Mouse (Mus musculus) fibroblast of lung, adult 2 months (primary cell): Measurements from ENCODE around the gene Gosr1.
"Not testable (repeated sequence)": the region's sequence is repeated elsewhere in the genome, so short reads cannot be mapped to it uniquely, and the experiment has no call there.

ENCODE experiments used
- DNase-seq: peaks from one replicate; pipeline ENCODE4 v3.0.0-alpha.2; 2011; ENCODE audit warnings: low read depth

Gene Gosr1

DNA sequence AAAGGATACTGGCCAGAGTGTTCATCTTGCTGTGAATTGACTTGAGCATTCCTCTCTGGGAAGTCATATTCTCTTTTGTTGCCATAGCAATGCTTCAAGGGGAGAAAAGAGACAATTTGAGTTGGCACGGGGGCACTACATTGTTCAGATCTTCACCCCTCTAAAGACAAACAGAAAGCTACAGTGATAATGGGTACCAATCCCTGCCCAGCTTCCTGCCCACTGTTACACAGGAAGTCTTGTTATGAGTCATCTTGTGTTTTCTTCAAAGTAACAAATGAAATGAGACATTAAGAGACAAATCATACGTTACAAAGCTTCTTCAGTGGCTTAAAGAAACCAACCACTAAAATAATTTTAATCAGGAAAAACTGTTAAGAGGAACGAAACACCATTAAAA, 28.8 kb downstream of the Gosr1 start:
- DNase-seq, result no peak

- no peak for DNase-seq
Measured at GRCm38 (mm10) chr11:76730650-76731049, 32.7 kb downstream of the Gosr1 start.

GRCm38 (mm10) chr11:76728093-76728492, 35.3 kb downstream of the Gosr1 start:
- DNase-seq, result no peak

DNA sequence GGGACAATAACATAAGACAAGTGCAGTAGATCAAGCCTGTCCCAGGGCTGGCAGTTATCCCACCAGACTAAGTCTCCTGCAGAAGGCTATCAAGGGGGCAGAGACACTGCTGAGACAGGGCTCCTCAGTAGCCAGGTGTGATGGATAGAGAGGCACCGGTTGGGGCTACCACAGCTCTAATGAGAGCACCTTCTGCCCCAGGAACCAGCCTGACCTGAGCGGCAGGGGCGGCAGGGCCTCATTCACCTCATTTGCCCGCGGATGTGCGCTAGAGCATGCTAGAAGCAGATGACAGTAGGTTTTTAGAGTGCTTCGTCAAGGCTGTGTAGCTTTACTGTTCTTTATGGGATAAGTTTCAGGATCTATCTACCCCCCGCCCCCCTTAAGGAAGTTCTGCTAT, 39.5 kb downstream of the Gosr1 start:
- DNase-seq, result no peak

- DNase-seq, result no peak
Measured at GRCm38 (mm10) chr11:76717000-76717399, 46.4 kb downstream of the Gosr1 start.

DNA sequence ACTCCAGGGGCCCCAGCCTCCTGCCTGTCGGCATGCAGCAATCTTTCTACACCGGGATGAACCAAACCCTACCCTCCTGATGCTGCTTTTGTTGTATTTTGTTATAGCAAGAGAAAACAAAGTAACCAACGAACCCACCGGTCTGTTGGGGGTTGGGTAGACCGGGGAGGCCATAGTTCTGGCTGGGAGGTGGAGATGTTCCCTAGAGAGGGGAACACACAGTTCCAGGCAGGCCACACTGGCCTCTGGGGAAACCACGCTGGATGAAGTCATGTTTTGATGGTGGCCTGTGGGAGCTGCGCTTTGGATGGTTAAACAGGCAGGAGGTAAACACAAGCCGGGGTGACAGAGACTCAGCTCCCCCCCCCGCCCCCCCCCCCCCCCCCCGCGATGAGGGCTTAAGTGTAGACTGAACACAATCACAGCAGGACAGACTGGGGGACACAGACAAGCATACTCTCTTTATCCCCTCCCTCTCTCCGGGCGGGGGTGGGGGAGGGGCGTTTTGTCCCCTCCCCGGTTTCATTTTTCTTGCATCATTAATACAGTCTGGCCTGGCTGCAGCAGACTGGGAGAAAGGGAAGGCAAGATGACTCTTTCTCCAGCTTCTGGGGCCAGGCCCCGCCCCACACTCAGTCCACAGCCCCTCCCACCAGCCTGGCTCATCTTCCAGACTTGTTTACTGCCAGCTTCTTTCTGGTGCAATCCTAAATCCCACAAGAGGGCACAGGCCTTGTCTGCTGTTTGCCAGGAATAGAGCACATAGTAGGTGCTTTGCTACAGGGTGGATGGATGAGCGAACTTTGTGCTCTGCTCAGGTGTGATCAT, 53.5 kb downstream of the Gosr1 start:
- peak; percentile 31 for DNase-seq

GRCm38 (mm10) chr11:76708881-76709280, 54.5 kb downstream of the Gosr1 start:
- DNase-seq, result no peak

DNA sequence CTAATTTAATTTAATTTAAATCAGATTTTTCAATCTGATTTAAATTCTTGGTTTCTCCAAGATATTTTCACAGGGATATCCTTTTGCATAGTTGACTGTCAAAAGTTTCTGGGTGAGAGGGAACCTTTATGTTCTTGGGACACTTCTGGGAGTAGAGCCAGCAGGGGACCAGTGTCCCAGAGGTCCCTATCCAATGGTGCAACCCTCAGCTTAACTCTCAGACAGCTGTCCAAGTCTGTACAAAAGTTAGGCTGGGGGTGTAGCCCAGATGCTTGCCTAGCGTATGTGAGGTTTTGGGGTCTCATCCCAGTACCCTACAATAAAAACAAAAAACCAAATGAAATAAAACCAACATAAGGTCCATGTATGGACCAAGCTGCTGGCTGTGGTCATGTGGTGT, 55.3 kb downstream of the Gosr1 start:
- no peak for DNase-seq

DNA sequence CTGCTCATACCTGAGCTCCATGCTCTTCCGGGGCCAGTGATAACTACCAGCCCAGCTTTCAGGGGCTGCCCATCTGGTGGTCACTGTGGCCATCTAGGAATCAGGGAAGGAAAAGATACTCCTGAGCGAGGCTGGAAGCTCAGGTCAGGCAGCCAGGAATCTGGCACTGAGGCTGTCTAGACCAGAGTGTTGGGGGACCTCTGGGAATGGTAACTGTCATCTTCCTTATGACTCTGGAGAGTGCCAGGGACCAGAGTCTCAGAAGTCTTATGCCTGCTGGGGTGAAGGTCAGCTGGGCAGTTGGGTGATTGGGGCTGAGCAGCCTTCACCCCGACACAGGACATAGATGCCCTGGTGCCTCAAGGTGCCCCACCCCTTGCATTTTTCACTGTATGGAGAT, 55.7 kb downstream of the Gosr1 start:
- no peak for DNase-seq

DNA sequence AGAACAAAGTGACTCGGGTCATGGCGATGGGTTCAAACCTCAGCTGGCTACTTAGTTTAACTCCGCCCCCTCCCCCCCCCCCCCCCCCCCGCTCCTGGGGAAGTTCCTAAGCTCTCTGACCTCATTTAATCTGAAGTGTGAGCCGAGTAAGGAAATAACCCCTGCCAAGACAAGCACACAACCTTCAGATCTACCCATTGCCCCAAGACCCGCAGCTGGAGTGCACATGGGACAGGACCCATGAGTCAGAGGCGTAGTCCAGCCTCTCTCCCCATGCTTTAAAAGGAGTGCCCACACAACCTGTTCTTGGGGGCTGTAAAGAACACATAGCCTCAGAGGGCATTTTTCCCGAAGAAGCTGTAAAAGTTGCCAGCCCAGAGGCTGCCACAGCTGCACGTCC, 63.8 kb downstream of the Gosr1 start:
- peak; percentile 14 for DNase-seq

- no peak for DNase-seq
Measured at GRCm38 (mm10) chr11:76695810-76696209, 67.6 kb downstream of the Gosr1 start.

DNA sequence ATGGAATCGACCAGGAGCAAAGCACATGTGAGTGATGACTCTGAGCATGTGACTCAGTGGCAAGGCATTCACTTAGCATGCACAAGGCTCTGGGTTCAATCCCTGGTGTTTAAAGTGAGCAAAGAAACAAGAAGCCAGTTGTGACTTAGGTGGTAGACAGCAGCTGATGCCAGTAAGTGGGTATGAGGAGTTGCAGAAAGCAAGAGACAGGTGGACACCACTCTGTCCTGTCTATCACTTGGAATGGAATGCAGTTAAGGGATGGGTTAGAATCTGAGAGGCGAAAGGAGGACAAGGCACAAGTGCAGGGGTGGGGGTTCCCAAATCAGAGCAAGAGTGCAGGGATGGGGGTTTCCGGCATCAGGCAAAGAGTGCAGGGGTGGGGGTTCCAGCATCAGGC, 71.3 kb downstream of the Gosr1 start:
- no peak for DNase-seq

- no peak for DNase-seq
Measured at GRCm38 (mm10) chr11:76685604-76686003, 77.8 kb downstream of the Gosr1 start.

DNA sequence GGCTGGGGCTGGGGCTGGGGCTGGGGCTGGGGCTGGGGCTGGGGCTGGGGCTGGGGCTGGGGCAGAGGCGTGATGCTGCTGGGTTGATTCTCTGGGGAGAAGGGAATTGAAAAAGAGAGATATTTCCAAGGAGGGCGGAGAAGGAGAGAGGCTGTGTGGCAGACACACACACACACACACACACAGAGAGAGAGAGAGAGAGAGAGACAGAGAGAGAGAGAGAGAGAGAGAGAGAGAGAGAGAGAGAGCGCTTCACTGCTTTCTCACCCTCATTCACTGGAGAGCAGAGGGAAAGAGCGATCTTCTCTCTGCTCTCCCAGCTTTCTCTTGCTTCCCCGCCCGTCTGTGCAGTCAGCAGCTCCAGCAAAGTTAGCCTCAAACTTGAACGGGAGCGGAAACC, 83.9 kb downstream of the Gosr1 start, which contains the start of gene Trarg1:
TSS of gene Trarg1 (plus strand) at position 301 of the 400 bp plus-strand sequence.
- not testable (repeated sequence) for DNase-seq
